8 mouse cellular contexts compared by ENCODE assay signal in genomic region chrX:169981761-169982181, GRCm38 (mm10). TPM values are rescaled to one million over a fixed set of nuclear protein-coding genes. Genes with fewer than 3 reads are reported as not detected.
DNase-seq lines count a peak whose midpoint lies in the region; ATAC-seq and TF ChIP-seq lines count a peak whose summit lies in the region.
"Not testable (repeated sequence)": the region's sequence is repeated elsewhere in the genome, so short reads cannot be mapped to it uniquely, and the experiment has no call there.

No protein-coding gene starts in this region.

- WGBS in cerebellum, adult 2 months, result 91% methylated on average over 19 of the region's 19 CpGs
- WGBS in hindbrain, postnatal 0 days, result 57% methylated on average over 19 of the region's 19 CpGs
- 40% methylated on average over 19 of the region's 19 CpGs for WGBS in lung, postnatal 0 days

- peak; percentile 15 for DNase-seq in T-cell, adult 2 months (ENCODE audit: low spot score)
- peak; percentile 29 to 33 for DNase-seq in cerebellum, adult 2 months
- DNase-seq in gastrocnemius, adult 8-10 months (ENCODE audit: low spot score in 2 of 2), result peak; percentile 34 to 41
- DNase-seq in hindbrain, postnatal 0 days (ENCODE audit: low spot score), result peak; percentile 9
- peak; percentile 60 for DNase-seq in left cerebral cortex, adult 11 months (ENCODE audit: low spot score)
- peak; percentile 16 for DNase-seq in lung, postnatal 0 days (ENCODE audit: low spot score)
- peak; percentile 63 to 70 for DNase-seq in right cerebral cortex, adult 2 months (ENCODE audit: low spot score in 2 of 2)
- DNase-seq in urinary bladder, postnatal 10 days (ENCODE audit: low spot score), result peak; percentile 64

- H3K4me1 ChIP-seq in cerebellum, adult 2 months (ENCODE audit: control insufficient read depth, insufficient read depth, low read length); hindbrain, postnatal 0 days (ENCODE audit: insufficient read depth, low read length); lung, postnatal 0 days (ENCODE audit: insufficient read depth, low read depth, low read length): not testable (repeated sequence)

- H3K4me2 ChIP-seq in hindbrain, postnatal 0 days (ENCODE audit: low read depth, low read length), result not testable (repeated sequence)
- 0 out of 2 replicates have a peak overlapping the region, but pooled peaks have one; percentile 0 for H3K4me2 ChIP-seq in lung, postnatal 0 days (replicated peaks; ENCODE audit: low read depth, low read length)

- TF ChIP-seq POLR2A in cerebellum, adult 2 months (IDR thresholded peaks at IDR 0.05; ENCODE audit: borderline replicate concordance, insufficient read depth, low read length), result not testable (repeated sequence)

- H3K9ac ChIP-seq in hindbrain, postnatal 0 days (replicated peaks; ENCODE audit: low read length); lung, postnatal 0 days (replicated peaks; ENCODE audit: low read depth): not testable (repeated sequence)

- not testable (repeated sequence) for TF ChIP-seq CTCF in cerebellum, adult 2 months (IDR thresholded peaks at IDR 0.05; ENCODE audit: borderline replicate concordance, insufficient read depth, low read depth, low read length); hindbrain, postnatal 0 days (IDR thresholded peaks at IDR 0.05; ENCODE audit: low read depth); lung, postnatal 0 days (IDR thresholded peaks at IDR 0.05)

- H3K36me3 ChIP-seq in hindbrain, postnatal 0 days (ENCODE audit: insufficient read depth, low read length); lung, postnatal 0 days (ENCODE audit: insufficient read depth, low read length): not testable (repeated sequence)

- not testable (repeated sequence) for H3K9me3 ChIP-seq in hindbrain, postnatal 0 days (ENCODE audit: low read length)
- peaks cover 11% of the 10 kb centered on the region; the same call in 1 of the 2 replicates for H3K9me3 ChIP-seq in lung, postnatal 0 days (ENCODE audit: low read length)

- not testable (repeated sequence) for H3K4me3 ChIP-seq in cerebellum, adult 2 months (replicated peaks; ENCODE audit: insufficient read depth, low read depth, low read length); hindbrain, postnatal 0 days (ENCODE audit: low read length); lung, postnatal 0 days (ENCODE audit: low read depth, low read length)

- ATAC-seq in hindbrain, postnatal 0 days, result not testable (repeated sequence)
- 0 out of 2 replicates have a peak, but pooled peaks have one; percentile 3 for ATAC-seq in lung, postnatal 0 days

- TF ChIP-seq EP300 in lung, postnatal 0 days (IDR thresholded peaks at IDR 0.05), result not testable (repeated sequence)

- H3K27me3 ChIP-seq in cerebellum, adult 2 months (ENCODE audit: control insufficient read depth, insufficient read depth, low read length), result not testable (repeated sequence)
- H3K27me3 ChIP-seq in hindbrain, postnatal 0 days (ENCODE audit: insufficient read depth, low read length), result peaks cover 15% of the 10 kb centered on the region; the same call in 1 of the 2 replicates
- H3K27me3 ChIP-seq in lung, postnatal 0 days (replicated peaks; ENCODE audit: insufficient read depth, low read length), result peaks cover 11% of the 10 kb centered on the region; the same call in 1 of the 2 replicates

- not testable (repeated sequence) for H3K27ac ChIP-seq in cerebellum, adult 2 months (ENCODE audit: insufficient read depth, low read length); hindbrain, postnatal 0 days; lung, postnatal 0 days (ENCODE audit: low read length)

RNA-seq across cellular contexts. Expression of gene Gm21887, which starts 27.7 kb away (rescaled TPM):
- polyA plus RNA-seq in cerebellum, adult 2 months (2012; rRNA removed), result 648 and 794 TPM in 2 replicates
- 10 to 100 TPM; 16.4 to 40.2 (median 21.6) TPM for total RNA-seq in gastrocnemius, adult 8-10 months (2022)
- 8.3 and 87.1 TPM in 2 replicates for total RNA-seq in hindbrain, postnatal 0 days (2014; rRNA removed)
- 194 and 245 TPM in 2 replicates for polyA plus RNA-seq in hindbrain, postnatal 0 days (2015; fragmentation: Nextera tagmentation; extraction: Ambion mirVana)
- 90.2 and 116 TPM in 2 replicates for polyA plus RNA-seq in lung, postnatal 0 days (2015; fragmentation: Nextera tagmentation; extraction: Ambion mirVana)

Comparison
In these comparisons a context has a peak if more than half of its experiments do, and no peak if none do; other contexts are left out.
1. DNase-seq: peak in every context shown above with its lines; median percentile 66 in right cerebral cortex, adult 2 months; 64 in urinary bladder, postnatal 10 days; 60 in left cerebral cortex, adult 11 months; 38 in gastrocnemius, adult 8-10 months; 31 in cerebellum, adult 2 months; 16 in lung, postnatal 0 days; 15 in T-cell, adult 2 months; 9 in hindbrain, postnatal 0 days.